Mouse (Mus musculus): ENCODE data around the gene Smarcb1.

Gene Smarcb1

DNA sequence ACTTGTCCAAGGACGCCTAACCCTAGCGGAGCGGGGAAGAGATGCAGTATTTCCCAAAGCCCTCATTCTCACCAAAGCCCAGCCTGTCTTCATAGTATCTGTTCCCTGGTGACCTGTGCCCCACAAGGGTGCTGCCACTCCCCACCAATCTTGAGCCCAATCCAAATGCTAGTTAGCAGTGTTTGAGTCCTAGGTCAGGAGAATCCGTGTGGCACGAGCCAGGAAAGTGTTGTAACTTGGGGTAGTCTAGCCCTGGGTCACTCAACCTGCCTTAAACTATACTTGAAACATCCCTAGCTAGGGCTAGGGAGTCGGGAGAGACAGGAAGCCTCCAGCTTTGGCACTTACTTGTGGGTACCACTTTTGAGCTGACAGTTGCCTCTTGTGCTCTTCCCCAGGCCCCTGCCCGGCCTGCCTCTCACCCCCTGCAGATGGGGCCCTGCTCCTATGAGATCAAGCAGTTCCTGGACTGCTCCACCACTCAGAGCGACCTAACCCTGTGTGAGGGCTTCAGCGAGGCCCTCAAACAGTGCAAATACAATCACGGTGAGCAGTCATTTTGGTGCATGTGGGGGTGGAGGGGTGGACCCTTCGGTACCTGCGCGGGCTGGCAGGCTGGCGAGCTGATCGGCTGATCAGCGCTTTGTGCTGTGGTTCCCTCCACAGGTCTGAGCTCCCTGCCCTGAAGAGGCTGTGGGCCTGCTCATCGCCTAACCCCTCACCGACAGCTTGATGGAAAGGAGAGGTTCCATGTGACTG, 15.7 kb upstream of the Smarcb1 start:
- in situ Hi-C loops (cut with MboI; ENCODE audit: low pct_unique_long_range_greater_than_20kb in 1 of 2, low sequenced_read_pairs in 2 of 2, unreplicated experiment in 1 of 2) = loop anchor here in 1 of 2 experiments (5.0 kb wide), 1 partner anchor 65 kb away; no protein-coding TSS in a partner anchor

DNA sequence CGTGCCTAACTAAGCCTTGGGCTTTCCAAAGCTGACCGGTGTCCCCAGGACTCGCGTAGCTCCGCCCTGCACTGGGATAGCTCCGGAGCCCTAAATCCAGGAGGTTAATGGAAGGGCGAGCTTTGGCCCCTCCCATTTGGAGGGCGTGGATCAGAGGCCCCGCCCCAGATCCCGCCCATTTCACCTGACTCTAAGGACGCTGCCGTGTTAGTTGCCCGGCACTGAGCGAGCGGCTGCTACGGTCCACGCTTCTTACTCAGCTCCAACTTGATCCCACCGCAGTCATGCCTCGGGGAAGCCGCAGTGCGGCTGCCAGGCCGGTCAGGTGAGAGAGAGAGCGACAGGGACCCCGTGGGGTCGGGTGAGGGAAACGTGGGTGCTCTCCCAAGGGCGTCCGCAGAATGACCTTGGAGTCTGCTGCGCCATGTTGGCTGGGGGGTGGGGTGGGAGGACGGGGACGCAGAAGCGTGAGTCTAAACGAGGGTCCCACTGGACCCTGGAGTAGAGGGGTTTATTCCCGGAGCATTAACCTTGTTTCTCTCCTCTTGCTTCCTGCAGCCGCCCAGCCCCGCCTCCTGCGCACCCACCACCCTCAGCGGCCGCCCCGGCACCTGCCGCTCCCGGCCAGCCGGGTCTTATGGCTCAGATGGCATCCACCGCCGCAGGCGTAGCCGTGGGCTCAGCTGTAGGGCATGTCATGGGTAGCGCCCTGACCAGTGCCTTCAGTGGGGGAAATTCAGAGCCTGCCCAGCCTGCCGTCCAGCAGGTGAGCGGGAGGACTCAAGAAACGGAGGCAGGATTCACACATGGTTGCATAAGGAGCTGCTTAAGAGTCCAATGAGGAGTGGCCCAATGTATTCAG, 14.5 kb upstream of the Smarcb1 start, which contains the start of gene Mmp11:
Mmp11 (minus strand) TSS at position 817 of the 862 bp plus-strand sequence.
- in situ Hi-C loops (cut with MboI; ENCODE audit: low pct_unique_long_range_greater_than_20kb in 1 of 2, low sequenced_read_pairs in 2 of 2, unreplicated experiment in 1 of 2) = loop anchor here in 1 of 2 experiments (5.0 kb wide), 1 partner anchor 64 kb away; no protein-coding TSS in a partner anchor

DNA sequence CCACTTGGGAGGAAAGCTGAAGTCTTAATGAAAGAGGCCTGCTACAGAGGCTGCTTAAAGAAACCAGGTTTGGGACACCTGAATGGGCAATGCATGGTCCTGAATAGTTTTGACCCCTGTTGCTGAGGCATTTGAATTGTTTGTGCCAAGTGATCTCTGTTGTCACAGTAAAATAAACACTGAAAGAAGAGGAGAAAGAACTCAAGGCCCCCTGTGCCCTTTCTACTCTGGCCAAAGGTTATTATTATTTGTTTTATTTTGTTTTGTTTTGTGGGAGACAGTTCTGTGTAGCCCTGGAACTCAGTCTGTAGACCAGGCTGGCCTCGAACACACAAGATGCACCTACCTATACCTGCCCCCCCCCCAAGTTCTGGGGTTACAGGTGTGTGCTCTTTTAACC, 13.6 kb upstream of the Smarcb1 start:
- in situ Hi-C loops (cut with MboI; ENCODE audit: low pct_unique_long_range_greater_than_20kb in 1 of 2, low sequenced_read_pairs in 2 of 2, unreplicated experiment in 1 of 2) = loop anchor here in 1 of 2 experiments (5.0 kb wide), 1 partner anchor 63 kb away; no protein-coding TSS in a partner anchor

DNA sequence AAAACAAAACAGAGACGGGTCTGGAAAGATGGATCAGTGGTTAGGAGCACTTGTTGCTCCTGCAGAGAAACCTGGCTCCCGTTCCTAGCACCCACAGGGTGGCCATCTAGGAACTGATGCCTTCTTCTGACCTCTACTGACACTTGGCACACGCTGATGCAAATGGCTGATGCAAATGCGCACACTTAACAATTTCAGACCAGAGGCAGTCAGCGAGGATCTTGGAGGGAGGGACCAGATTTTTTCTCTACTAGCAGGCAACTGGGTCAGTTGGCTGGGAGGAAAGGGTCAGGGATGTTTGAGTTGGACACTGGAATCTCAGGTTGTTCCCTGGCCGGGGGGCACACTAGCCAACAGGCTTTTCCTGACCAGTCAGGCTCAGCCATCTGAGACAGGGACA, 11.5 kb upstream of the Smarcb1 start, which contains the start of gene Chchd10:
Chchd10 (plus strand) TSS at position 240 of the 400 bp plus-strand sequence.
- in situ Hi-C loops (cut with MboI; ENCODE audit: low pct_unique_long_range_greater_than_20kb in 1 of 2, low sequenced_read_pairs in 2 of 2, unreplicated experiment in 1 of 2) = no loop called here

DNA sequence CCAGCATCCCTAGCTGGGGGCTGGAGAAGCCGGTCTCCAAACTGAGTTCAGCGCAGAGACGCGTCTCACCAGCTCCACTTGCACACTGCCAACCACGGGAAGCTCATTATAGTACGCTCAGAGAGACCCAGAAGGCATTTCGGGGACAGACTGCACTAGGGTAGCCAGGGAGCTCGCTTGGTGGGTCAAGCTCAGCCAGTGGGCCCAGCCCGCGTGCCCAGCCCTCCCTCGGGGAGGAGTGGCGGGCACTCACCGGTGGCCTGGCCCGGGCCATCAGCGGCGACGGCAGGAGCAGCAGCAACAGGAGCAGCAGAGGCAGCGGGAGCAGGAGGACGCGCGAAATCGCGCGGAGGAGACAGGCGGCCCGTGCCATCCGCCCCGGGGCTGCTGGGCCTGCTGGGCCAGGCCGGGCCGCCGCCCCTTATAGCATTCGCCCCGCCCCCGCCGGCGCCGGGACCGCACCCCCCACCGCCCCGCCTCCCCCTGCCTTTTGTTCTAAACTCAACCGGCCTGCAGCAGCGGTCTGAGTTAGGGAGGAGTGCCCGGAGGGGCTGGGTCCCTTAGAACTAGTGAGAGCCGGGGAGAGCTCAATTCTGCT, 10.8 kb upstream of the Smarcb1 start:
- in situ Hi-C loops (cut with MboI; ENCODE audit: low pct_unique_long_range_greater_than_20kb in 1 of 2, low sequenced_read_pairs in 2 of 2, unreplicated experiment in 1 of 2) = no loop called here

DNA sequence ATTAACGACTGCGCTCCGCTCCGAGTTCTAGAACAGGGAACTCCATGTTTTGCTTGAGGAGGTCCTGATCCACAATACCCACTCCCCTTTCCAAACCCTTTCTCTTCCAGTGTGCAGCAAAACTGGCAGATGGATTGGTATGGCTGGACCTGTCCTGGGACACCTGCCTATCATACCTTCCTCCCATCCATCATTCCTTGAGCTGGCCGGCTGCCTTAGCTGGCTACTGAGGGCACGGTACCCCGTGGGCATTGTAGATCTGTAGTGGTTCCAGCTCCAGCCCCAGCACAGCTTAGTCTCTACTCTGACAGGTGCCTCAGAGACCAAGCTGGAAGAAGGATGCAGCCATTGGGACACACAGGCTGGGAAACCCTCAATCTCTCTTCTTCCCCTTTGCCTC, 9.9 kb upstream of the Smarcb1 start:
- in situ Hi-C loops (cut with MboI; ENCODE audit: low pct_unique_long_range_greater_than_20kb in 1 of 2, low sequenced_read_pairs in 2 of 2, unreplicated experiment in 1 of 2) = no loop called here

DNA sequence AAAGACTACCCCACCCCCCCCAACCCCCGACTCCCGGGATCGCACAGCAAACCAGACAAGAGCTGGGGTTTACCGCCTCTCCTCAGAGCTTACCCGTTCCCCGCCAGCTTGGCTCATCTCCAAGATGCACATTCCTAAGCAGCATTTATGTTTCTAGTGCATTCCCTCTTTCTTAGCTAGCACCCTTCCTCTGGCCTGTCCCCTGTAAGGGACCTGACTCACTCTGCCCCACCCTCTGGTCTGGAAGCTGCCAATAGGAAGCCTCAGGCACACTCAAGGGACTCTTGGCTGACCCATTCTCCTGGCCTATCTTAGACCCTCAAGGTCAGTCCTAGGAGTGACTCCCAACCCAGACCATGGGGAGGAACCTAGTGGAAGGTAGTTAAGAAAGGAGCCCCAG, 8.9 kb upstream of the Smarcb1 start:
- in situ Hi-C loops (cut with MboI; ENCODE audit: low pct_unique_long_range_greater_than_20kb in 1 of 2, low sequenced_read_pairs in 2 of 2, unreplicated experiment in 1 of 2) = no loop called here

DNA sequence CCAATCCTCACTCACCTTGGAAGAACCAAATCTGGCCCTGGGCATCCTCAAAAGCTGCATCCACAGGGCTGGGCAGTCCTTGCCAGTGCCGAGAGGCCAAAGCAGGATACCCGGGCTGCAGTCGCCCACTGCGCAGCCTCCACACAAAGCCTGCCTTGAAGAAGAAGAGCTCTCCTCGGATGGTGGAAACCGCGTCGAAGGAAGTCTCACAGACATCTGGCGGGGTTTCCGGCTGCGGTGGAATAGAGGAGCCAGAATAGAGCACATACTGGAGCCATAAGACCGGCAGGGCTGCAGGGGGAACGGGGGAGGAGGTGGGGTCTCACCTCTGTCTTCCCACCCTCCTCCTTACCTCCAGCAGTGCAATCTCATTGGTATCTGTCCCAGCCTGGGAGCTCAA, 5.0 kb upstream of the Smarcb1 start:
- in situ Hi-C loops (cut with MboI; ENCODE audit: low pct_unique_long_range_greater_than_20kb in 1 of 2, low sequenced_read_pairs in 2 of 2, unreplicated experiment in 1 of 2) = no loop called here

DNA sequence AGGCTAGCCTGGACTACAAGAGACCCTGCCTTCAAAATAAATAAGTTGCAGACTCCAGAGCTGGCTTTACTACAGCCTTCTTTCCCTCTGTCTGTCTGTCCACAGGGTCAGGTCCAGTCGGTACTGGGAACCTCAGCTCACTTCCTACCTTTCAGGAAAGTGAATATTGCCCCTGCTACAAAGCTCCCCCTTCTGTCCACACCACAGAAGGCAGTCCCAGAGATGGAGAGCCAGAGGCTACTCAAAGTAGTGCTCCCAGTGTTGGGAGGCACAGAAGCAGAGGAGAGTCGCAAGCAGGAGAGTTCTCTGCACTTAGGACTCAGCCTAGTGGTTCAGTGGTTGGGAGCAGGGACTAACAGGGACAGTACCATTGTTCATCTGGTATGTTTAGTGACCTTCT, 2.9 kb upstream of the Smarcb1 start:
- in situ Hi-C loops (cut with MboI; ENCODE audit: low pct_unique_long_range_greater_than_20kb in 1 of 2, low sequenced_read_pairs in 2 of 2, unreplicated experiment in 1 of 2) = no loop called here

DNA sequence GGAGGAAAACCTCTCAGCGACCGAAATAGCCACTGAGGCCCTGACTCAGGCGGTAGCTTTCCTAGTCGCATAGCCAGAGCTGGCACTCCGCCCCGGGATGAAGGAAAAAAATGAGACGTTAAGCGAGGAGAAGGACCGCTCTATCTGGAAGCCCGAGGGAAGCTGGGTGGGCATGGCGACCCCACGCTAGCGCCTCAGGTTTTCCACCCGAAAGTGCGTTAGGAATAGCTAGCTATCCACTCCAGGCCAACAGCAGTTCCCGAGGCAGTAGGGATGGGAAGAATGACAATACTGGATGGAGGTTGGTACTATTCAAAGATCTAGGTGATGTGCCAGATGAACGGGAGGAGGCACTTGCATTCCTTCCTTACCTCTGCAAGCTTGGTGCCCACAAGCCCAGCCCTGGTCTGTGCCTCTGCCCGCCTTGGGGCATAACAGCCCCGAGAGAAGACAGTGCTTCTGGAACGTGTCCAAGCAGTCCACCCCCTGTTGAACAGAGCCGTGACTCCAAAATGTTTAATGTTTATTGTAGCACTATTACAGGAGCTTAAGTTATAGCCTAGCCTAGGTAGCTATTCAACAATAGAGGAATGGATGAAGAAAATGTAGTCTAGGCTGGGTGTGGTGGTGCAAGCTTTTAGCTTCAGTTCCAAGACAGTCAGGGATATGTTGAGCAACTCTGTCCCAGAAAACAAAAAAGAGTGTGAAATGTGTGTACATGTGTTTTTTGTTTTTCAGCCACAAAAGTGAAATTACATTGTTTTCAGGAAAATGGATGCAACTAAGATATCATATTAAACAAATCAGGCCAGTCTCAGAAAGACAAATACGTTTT, 526 bp upstream of the Smarcb1 start:
- in situ Hi-C loops (cut with MboI; ENCODE audit: low pct_unique_long_range_greater_than_20kb in 1 of 2, low sequenced_read_pairs in 2 of 2, unreplicated experiment in 1 of 2) = no loop called here

DNA sequence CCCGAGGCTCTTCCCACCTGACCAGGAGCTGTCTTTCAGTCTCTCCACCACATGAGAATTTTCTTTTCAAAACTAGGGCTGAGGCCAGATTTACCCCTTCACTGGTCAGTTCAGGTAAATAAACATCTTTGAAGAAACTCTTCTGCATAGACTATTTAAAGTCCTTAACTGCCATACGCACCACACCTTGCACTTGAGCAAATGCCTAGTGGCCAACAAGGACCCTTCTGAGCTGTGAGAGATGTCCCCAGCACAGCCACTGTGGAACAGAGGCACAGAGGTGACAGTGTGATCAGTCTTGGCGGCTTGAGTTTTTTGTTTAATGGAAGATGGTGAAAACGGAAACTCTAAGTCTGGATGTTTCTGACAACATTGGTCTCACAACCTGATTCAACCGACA, 2.4 kb downstream of the Smarcb1 start:
- in situ Hi-C loops (cut with MboI; ENCODE audit: low pct_unique_long_range_greater_than_20kb in 1 of 2, low sequenced_read_pairs in 2 of 2, unreplicated experiment in 1 of 2) = no loop called here

DNA sequence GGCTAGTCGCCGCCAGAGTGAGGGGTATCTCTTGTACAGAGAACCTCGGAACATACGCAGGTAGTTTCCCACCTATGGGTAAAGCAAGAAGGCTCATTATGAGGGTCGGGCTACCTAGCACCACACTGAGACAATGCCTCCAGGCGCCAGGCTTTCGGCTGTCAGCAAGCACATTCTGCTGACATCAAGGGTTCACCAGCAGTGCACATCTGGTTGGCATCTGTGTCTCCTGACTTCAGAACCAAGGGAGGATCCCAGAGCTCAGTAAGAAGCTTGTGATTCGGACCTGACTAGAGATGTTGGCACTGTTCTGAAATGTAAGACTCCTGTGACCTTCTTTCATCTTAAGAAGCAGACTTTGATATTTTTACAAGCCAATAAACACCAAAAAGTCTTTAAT, 4.6 kb downstream of the Smarcb1 start:
- in situ Hi-C loops (cut with MboI; ENCODE audit: low pct_unique_long_range_greater_than_20kb in 1 of 2, low sequenced_read_pairs in 2 of 2, unreplicated experiment in 1 of 2) = no loop called here

DNA sequence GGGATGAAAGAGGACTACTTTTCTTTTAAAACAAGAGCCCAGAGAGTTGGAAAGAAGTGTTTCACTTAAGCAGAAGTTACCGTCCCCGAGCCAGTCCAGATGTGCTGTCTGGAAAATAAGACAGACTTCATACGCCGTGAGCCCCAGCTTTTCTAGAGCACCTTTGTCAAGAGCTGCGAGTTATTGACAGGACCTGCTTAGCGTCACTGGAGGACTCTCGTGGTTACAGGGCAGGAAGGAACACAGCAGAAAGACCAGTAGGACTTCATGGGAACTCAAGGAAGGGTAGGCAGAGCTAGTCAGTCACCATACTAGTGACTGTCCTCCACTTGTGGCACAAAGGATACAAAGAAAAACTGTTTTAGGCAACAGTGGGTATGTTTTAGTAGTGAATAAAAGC, 5.9 kb downstream of the Smarcb1 start:
- in situ Hi-C loops (cut with MboI; ENCODE audit: low pct_unique_long_range_greater_than_20kb in 1 of 2, low sequenced_read_pairs in 2 of 2, unreplicated experiment in 1 of 2) = no loop called here

DNA sequence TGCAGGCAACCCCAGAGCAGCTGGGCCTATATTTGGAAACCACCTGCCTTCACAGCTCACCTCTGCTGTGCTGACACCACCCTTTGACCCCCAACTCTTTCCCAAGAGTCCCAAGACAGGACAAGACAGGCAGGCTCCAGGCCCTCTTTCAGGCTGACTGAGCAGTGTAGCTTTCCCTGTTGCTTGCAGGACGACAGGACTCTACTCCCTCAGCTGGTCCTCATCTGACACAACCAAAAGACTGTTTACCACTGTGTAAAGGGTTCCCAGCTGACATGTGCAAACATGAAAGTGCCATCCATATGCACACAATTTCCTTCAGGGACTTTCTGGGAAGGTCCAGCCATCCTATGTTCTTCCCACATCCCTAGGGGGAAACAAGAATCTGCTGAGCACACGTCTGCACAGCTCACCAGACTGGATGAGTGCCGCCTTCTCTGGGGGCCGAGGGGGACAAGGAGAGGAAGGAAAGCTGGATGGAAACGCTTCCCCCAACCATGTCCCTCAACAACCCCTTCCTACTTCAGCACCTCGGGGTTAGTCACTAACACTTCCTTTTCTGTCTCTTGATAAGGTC, 8.3 kb downstream of the Smarcb1 start:
- in situ Hi-C loops (cut with MboI; ENCODE audit: low pct_unique_long_range_greater_than_20kb in 1 of 2, low sequenced_read_pairs in 2 of 2, unreplicated experiment in 1 of 2) = no loop called here

DNA sequence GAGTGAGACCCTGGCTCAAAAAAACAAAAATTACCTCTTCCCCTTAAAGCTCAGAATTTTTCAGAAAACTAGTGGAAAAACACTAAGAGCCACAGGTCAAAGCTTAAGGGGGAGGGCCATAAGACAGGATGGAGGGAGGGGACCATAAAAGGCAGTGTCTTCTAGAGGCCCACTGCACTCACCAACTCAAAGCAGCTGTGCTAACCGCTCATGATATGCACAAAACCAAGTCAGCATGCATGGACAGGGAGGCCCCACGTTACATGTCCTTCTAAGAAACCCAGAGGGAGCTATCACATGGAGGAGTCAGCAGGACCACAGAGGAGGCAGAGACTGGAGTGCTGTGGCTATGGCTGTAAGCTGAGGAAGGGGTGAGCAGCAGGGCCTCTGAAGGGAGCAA, 10.7 kb downstream of the Smarcb1 start:
- in situ Hi-C loops (cut with MboI; ENCODE audit: low pct_unique_long_range_greater_than_20kb in 1 of 2, low sequenced_read_pairs in 2 of 2, unreplicated experiment in 1 of 2) = no loop called here

DNA sequence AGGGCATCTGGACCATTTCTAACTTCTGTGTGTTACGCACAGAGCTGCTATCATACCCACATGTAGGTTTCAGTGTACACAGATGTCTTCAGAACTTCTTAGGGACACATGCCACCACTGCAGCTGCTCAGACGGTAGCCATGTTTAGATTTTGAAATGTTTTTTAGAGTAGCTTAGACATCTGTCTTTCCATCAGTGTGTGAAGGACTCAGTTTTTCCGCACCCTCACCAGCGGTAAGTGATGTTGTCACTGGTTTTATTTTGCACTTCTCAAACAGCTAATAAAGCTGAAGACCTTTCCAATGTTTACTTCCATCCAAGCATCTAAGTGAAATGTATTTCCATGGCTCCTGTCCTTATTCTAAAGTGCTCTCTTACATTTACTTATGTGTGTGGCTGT, 14.5 kb downstream of the Smarcb1 start:
- in situ Hi-C loops (cut with MboI; ENCODE audit: low pct_unique_long_range_greater_than_20kb in 1 of 2, low sequenced_read_pairs in 2 of 2, unreplicated experiment in 1 of 2) = no loop called here

DNA sequence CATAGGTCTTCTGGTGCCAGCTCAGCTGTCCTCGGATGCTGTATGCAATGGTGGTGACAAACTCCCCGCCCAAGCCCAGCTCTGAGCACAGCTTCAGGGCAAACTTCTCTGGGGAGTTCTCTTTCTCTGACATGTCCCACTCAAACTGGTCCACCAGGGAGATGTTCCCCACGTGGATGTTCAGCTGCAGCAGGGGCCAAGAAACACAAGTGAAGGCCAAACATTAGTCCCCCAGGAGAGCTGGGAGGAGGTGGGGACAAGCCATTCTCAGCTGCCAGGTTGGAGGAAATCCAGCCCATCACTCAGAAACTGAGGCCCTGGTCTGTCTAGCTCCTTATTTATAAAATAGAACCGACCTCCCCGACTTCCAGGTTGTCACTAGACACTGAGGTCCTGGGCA, 17.0 kb downstream of the Smarcb1 start:
- in situ Hi-C loops (cut with MboI; ENCODE audit: low pct_unique_long_range_greater_than_20kb in 1 of 2, low sequenced_read_pairs in 2 of 2, unreplicated experiment in 1 of 2) = no loop called here

DNA sequence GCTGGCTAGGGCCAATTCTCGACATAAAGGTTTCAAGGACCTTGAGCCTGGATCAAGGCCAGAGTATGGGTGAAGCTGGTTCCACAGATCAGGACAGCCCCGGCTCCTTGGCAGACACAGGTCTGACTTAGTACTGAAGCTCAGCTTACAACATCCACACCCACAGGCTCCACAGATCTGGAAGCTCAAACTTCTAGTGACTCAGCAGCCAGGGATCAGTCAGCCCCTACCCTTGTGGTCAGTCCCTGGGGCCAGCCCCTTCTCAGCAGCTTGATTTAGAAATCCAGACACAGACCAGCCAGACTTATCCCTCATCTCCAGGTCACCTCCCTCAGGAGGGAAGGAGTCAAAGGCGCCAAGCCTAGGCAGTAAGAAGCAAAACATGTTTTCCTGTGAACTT, 22.6 kb downstream of the Smarcb1 start:
- in situ Hi-C loops (cut with MboI; ENCODE audit: low pct_unique_long_range_greater_than_20kb in 1 of 2, low sequenced_read_pairs in 2 of 2, unreplicated experiment in 1 of 2) = no loop called here
